Mouse (Mus musculus) ovary, postnatal 14 days (tissue): ENCODE data around the gene Scgb2a2.
"Not testable (repeated sequence)": the region's sequence is repeated elsewhere in the genome, so short reads cannot be mapped to it uniquely, and the experiment has no call there.

Source experiments
- DNase-seq: peaks from one replicate; pipeline ENCODE4 v3.0.0; 2022; ENCODE audit warnings: low spot score

Scgb2a2 gene

GRCm38 (mm10) chr19:9847262-9847661 is at the start of gene Scgb2a2:
Gene Scgb2a2, plus strand, starts transcription at chr19:9847562.
- DNase-seq, result no peak

GRCm38 (mm10) chr19:9836581-9837340 is 10.6 kb upstream of the Scgb2a2 start:
- DNase-seq, result peak; percentile 45

GRCm38 (mm10) chr19:9837341-9837715 is 10.0 kb upstream of the Scgb2a2 start:
- no peak for DNase-seq

GRCm38 (mm10) chr19:9849368-9850075 is 2.2 kb downstream of the Scgb2a2 start:
- DNase-seq, result not testable (repeated sequence)

DNA sequence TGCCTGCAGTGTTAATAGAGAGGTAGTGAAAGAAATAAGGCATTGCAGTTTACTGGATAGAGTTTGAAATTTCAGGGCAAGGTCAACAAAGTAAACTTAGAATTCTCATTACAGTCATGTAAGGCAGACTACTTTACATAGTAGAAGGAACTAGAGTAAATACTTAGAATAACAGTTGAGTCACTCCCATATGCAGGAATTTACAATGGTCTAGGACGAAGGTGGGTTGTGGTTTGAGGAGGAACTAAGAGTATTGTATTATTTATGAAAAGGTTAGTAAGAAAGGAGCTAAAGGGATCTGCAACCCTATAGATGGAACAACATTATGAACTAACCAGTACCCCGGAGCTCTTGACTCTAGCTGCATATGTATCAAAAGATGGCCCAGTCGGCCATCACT is 13.5 kb downstream of the Scgb2a2 start:
- not testable (repeated sequence) for DNase-seq

GRCm38 (mm10) chr19:9864856-9865255 is 17.5 kb downstream of the Scgb2a2 start:
- no peak for DNase-seq

- no peak for DNase-seq
These were observed 18.1 kb downstream of the Scgb2a2 start for GRCm38 (mm10) chr19:9865466-9865865.

- no peak for DNase-seq
These were observed 30.9 kb downstream of the Scgb2a2 start for GRCm38 (mm10) chr19:9878186-9878835.

DNA sequence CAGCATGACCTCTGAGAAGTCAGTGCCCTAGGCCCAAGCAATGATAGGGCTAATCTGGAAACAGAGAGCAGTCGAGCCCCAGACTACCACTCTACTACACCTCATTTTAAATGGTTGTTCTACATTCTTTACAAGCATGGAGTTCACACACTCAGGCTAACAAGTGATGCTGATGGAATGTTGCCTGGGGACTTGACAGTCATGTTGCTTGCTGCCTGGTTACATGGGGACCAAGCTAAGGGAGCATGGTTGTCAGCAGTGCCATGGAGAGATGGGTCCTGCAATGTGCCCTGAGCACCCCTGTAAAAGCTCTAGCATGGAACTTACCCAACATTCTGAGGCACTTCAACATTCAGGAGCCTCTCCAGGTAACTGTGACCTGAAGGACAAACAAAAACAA is 39.0 kb downstream of the Scgb2a2 start:
- DNase-seq, result no peak

- no peak for DNase-seq
These were observed 39.4 kb downstream of the Scgb2a2 start for GRCm38 (mm10) chr19:9886771-9887170.

GRCm38 (mm10) chr19:9896067-9896466 is 48.7 kb downstream of the Scgb2a2 start:
- no peak for DNase-seq

DNA sequence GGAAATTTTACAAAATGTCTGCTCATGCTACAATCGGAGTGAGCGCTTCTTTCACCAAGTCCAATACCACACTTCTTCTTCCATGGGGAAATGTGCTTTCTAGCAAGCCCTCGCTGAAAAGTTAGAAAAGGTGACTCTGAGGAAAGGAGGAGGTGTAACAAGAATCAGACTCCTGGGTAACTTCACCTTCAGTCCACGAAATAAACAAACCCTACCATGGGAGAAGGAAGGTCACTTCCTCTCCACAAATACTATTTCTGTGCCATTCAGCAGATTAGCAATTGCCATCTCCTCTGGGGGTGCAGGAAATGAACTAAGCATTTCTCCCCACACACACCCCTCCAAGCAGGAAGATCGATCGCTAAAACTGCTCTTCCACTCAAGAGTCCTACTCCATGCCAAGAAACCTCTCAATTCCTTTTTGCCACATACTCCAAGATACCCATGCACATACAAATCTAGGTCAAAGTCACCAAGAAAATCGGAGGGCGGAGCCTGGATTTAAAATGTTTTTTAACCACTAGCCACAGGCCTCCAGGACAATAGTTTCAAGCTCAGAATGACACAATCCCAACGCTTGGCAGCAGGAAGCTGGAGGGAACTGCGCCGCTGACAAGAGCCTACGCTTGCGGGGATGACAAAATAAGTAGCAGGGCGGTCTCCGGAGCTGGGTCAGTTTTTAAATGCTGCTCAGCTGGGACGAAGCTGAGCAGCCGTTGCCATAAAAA is 51.1 kb downstream of the Scgb2a2 start:
- no peak for DNase-seq

DNA sequence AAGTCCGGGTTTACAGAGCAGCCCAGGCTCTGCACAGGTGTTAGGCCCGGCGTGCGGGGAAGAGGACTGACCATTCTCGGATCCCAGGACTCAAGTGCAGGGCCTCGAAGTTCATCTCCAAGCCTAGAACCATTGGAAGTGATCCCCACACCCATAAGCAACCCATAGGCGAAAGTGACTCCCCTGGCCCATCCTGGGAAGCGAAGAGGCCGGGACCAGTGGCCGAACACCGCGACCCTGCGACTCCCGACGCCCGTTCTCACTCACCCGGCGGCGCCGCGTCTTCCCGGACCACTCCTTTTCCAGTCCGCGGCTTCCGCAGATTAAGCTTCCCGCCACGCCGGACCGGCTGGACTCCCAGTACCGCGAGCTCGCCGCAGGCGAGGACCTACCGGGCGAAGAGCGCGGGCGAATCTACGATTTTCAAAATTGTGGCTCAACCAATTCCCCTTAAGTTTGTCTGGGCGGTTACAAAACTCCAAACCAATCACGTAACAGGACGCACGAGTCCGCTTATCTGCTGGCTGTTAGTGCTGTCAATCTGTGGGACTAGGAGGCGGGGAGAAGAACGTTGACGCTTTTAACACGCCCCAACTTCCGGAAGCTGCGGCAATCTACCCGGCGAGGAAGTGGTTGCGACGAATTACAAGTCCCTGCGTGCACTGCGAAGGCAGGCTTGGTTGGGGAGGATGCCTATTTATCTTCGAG is 51.9 kb downstream of the Scgb2a2 start, which contains the start of gene Incenp:
Incenp (minus strand) TSS at position 480 of the 708 bp plus-strand sequence.
- DNase-seq, result peak; percentile 79

GRCm38 (mm10) chr19:9899780-9900146 is 52.4 kb downstream of the Scgb2a2 start:
- no peak for DNase-seq

- not testable (repeated sequence) for DNase-seq
These were observed 53.3 kb downstream of the Scgb2a2 start for GRCm38 (mm10) chr19:9900696-9901095.
